Mouse (Mus musculus): ENCODE results near the gene Atp11a. TPM values are rescaled to one million over a fixed set of nuclear protein-coding genes. Genes with fewer than 3 reads are reported as not detected.

The Atp11a gene
- polyA plus RNA-seq, 1 experiment, result 7.7 TPM

GRCm38 (mm10) chr8:12905599-12906321 is 148.9 kb downstream of the Atp11a start:
- Histone ChIP-seq H3K36me3 (replicated peaks; ENCODE audit: low read length) (peaks cover 93% of the 10 kb centered on the region), H3K4me1 (peaks cover 95% of the 10 kb centered on the region), H3K4me3 (replicated peaks) (no peak overlapping the region), H3K9me3 (no peaks in the 10 kb centered on the region), H3K27me3 (replicated peaks) (peaks cover 28% of the 10 kb centered on the region)
- TF ChIP-seq FLI1 (IDR thresholded peaks at IDR 0.05; ENCODE audit: low read length) (no peak), GATA1 (IDR thresholded peaks at IDR 0.05; ENCODE audit: borderline replicate concordance, low read length) (no peak)

- TF ChIP-seq FLI1 (IDR thresholded peaks at IDR 0.05; ENCODE audit: low read length) (no peak), GATA1 (IDR thresholded peaks at IDR 0.05; ENCODE audit: borderline replicate concordance, low read length) (no peak)
- Histone ChIP-seq H3K4me3 (replicated peaks) (no peak overlapping the region), H3K9me3 (no peaks in the 10 kb centered on the region), H3K4me1 (peaks cover 90% of the 10 kb centered on the region), H3K27me3 (replicated peaks) (peaks cover 28% of the 10 kb centered on the region), H3K36me3 (replicated peaks; ENCODE audit: low read length) (peaks cover 89% of the 10 kb centered on the region)
Observed at GRCm38 (mm10) chr8:12906597-12906996, 149.8 kb downstream of the Atp11a start.

- H3K4me3 ChIP-seq (replicated peaks), result no peak overlapping the region
- peaks cover 84% of the 10 kb centered on the region for H3K4me1 ChIP-seq
- TF ChIP-seq GATA1 (IDR thresholded peaks at IDR 0.05; ENCODE audit: borderline replicate concordance, low read length), result no peak
- TF ChIP-seq FLI1 (IDR thresholded peaks at IDR 0.05; ENCODE audit: low read length), result no peak
- peaks cover 26% of the 10 kb centered on the region for H3K27me3 ChIP-seq (replicated peaks)
- H3K9me3 ChIP-seq, result peaks cover 10% of the 10 kb centered on the region; the same call in 1 of the 2 replicates
- H3K36me3 ChIP-seq (replicated peaks; ENCODE audit: low read length), result peaks cover 88% of the 10 kb centered on the region
Observed at GRCm38 (mm10) chr8:12907730-12908129, 150.9 kb downstream of the Atp11a start.

GRCm38 (mm10) chr8:12912011-12912410 is 155.2 kb downstream of the Atp11a start:
- H3K36me3 ChIP-seq (replicated peaks; ENCODE audit: low read length), result peaks cover 81% of the 10 kb centered on the region
- H3K4me3 ChIP-seq (replicated peaks), result no peak overlapping the region
- H3K27me3 ChIP-seq (replicated peaks), result peaks cover 66% of the 10 kb centered on the region
- peaks cover 66% of the 10 kb centered on the region for H3K4me1 ChIP-seq
- H3K9me3 ChIP-seq, result peaks cover 18% of the 10 kb centered on the region
- TF ChIP-seq GATA1 (IDR thresholded peaks at IDR 0.05; ENCODE audit: borderline replicate concordance, low read length) (no peak), FLI1 (IDR thresholded peaks at IDR 0.05; ENCODE audit: low read length) (no peak)

- peak overlapping the region; percentile 64 for H3K4me3 ChIP-seq (replicated peaks)
- peaks cover 18% of the 10 kb centered on the region for H3K9me3 ChIP-seq
- H3K4me1 ChIP-seq, result peaks cover 55% of the 10 kb centered on the region
- peaks cover 65% of the 10 kb centered on the region for H3K27me3 ChIP-seq (replicated peaks)
- peaks cover 50% of the 10 kb centered on the region for H3K36me3 ChIP-seq (replicated peaks; ENCODE audit: low read length)
- no peak for TF ChIP-seq GATA1 (IDR thresholded peaks at IDR 0.05; ENCODE audit: borderline replicate concordance, low read length)
- no peak for TF ChIP-seq FLI1 (IDR thresholded peaks at IDR 0.05; ENCODE audit: low read length)
Observed at GRCm38 (mm10) chr8:12915187-12916006, 158.6 kb downstream of the Atp11a start.

- peaks cover 67% of the 10 kb centered on the region for H3K27me3 ChIP-seq (replicated peaks)
- TF ChIP-seq GATA1 (IDR thresholded peaks at IDR 0.05; ENCODE audit: borderline replicate concordance, low read length), result no peak
- TF ChIP-seq FLI1 (IDR thresholded peaks at IDR 0.05; ENCODE audit: low read length), result no peak
- peaks cover 18% of the 10 kb centered on the region for H3K9me3 ChIP-seq
- H3K4me3 ChIP-seq (replicated peaks), result no peak overlapping the region
- peaks cover 63% of the 10 kb centered on the region for H3K4me1 ChIP-seq
- H3K36me3 ChIP-seq (replicated peaks; ENCODE audit: low read length), result peaks cover 47% of the 10 kb centered on the region
Observed at GRCm38 (mm10) chr8:12916156-12916900, 159.5 kb downstream of the Atp11a start.

GRCm38 (mm10) chr8:12917029-12917428 is 160.2 kb downstream of the Atp11a start:
- Histone ChIP-seq H3K4me1 (peaks cover 63% of the 10 kb centered on the region), H3K4me3 (replicated peaks) (no peak overlapping the region), H3K36me3 (replicated peaks; ENCODE audit: low read length) (peaks cover 48% of the 10 kb centered on the region), H3K9me3 (peaks cover 14% of the 10 kb centered on the region), H3K27me3 (replicated peaks) (peaks cover 61% of the 10 kb centered on the region)
- TF ChIP-seq FLI1 (IDR thresholded peaks at IDR 0.05; ENCODE audit: low read length) (no peak), GATA1 (IDR thresholded peaks at IDR 0.05; ENCODE audit: borderline replicate concordance, low read length) (no peak)

- H3K27me3 ChIP-seq (replicated peaks), result peaks cover 58% of the 10 kb centered on the region
- TF ChIP-seq FLI1 (IDR thresholded peaks at IDR 0.05; ENCODE audit: low read length), result no peak
- no peak for TF ChIP-seq GATA1 (IDR thresholded peaks at IDR 0.05; ENCODE audit: borderline replicate concordance, low read length)
Observed at GRCm38 (mm10) chr8:12917831-12918230, 161.0 kb downstream of the Atp11a start.

More at GRCm38 (mm10) chr8:12917831-12918230, 161.0 kb downstream of the Atp11a start:
- Histone ChIP-seq H3K4me3 (replicated peaks) (no peak overlapping the region), H3K4me1 (peaks cover 64% of the 10 kb centered on the region), H3K36me3 (replicated peaks; ENCODE audit: low read length) (peaks cover 40% of the 10 kb centered on the region), H3K9me3 (peaks cover 6% of the 10 kb centered on the region)

Other genes with a start within 250 kb of the Atp11a start
- gene Spaca7, start 184.0 kb upstream of the Atp11a start, polyA plus RNA-seq (2012; ENCODE audit: insufficient read depth, low replicate concordance), result not detected in 2 replicates
- 7.0 and 9.9 TPM in 2 replicates for gene Tubgcp3, start 84.8 kb upstream of the Atp11a start, polyA plus RNA-seq (2012; ENCODE audit: insufficient read depth, low replicate concordance)
- gene Mcf2l, start 116.8 kb downstream of the Atp11a start, polyA plus RNA-seq (2012; ENCODE audit: insufficient read depth, low replicate concordance), result 57.1 and 57.7 TPM in 2 replicates

Data from megakaryocyte, embryonic 14.5 days (primary cell).